Mouse (Mus musculus): Measurements from ENCODE around the gene Mpig6b. TPM values are rescaled to one million over a fixed set of nuclear protein-coding genes. Genes with fewer than 3 reads are reported as not detected.
A peak's percentile ranks its signal among the peaks of the same experiment; 100 is the strongest.

The Mpig6b gene
- polyA plus RNA-seq, 2 experiments: 2.3 to 4.0 TPM

DNA sequence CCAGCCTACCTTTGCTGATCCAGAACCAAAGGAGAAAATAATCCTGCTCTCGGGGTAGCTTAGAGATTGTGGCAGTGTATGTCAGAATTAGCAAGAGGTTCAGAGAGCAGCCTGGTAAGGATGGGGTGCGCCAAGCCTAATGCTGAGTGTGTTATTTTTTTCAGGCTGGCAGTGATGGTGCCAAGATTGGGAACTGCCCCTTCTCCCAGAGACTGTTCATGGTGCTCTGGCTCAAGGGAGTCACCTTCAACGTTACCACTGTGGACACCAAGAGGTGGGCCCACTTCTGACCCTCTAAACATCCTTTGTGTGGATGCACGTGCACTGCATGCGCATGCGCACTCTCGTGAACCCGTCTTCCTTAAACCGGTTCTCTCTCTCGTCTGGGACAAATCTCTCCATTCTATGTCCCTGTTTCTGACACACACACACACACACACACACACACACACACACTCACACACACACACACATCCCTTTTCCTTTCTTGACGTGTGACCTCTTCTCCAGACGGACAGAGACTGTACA is 13.6 kb downstream of the Mpig6b start:
- Histone ChIP-seq H3K27me3 (ENCODE audit: control insufficient read depth, insufficient read depth, low read length) (no peaks in the 10 kb centered on the region), H3K4me3 (ENCODE audit: insufficient read depth in 1 of 2, low read depth in 2 of 2, low read length in 2 of 2) (peak overlapping the region; percentile 81 to 93), H3K36me3 (replicated peaks; ENCODE audit: control insufficient read depth, insufficient read depth, low read depth) (peaks cover 40% of the 10 kb centered on the region), H3K9ac (replicated peaks) (peak overlapping the region; percentile 87), H3K4me2 (ENCODE audit: low read depth) (peak overlapping the region; percentile 98), H3K4me1 (replicated peaks; ENCODE audit: control insufficient read depth in 2 of 2, insufficient read depth in 2 of 2, low read length in 1 of 2) (peaks cover 34 to 35% of the 10 kb centered on the region in 2 experiments), H3K9me3 (ENCODE audit: control insufficient read depth, low read length) (no peaks in the 10 kb centered on the region), H3K27ac (0 out of 2 replicates have a peak overlapping the region, but pooled peaks have one; percentile 87)
- 76% methylated on average over 12 of the region's 12 CpGs for WGBS (ENCODE audit: insufficient replicate concordance)
- DNase-seq (ENCODE audit: low read depth in 3 of 3, low spot score in 3 of 3): no peak
- ATAC-seq (ENCODE audit: insufficient read depth): no peak
- TF ChIP-seq CTCF (IDR thresholded peaks at IDR 0.05; ENCODE audit: low read depth) (no peak), EP300 (IDR thresholded peaks at IDR 0.05; ENCODE audit: low read depth) (no peak)

DNA sequence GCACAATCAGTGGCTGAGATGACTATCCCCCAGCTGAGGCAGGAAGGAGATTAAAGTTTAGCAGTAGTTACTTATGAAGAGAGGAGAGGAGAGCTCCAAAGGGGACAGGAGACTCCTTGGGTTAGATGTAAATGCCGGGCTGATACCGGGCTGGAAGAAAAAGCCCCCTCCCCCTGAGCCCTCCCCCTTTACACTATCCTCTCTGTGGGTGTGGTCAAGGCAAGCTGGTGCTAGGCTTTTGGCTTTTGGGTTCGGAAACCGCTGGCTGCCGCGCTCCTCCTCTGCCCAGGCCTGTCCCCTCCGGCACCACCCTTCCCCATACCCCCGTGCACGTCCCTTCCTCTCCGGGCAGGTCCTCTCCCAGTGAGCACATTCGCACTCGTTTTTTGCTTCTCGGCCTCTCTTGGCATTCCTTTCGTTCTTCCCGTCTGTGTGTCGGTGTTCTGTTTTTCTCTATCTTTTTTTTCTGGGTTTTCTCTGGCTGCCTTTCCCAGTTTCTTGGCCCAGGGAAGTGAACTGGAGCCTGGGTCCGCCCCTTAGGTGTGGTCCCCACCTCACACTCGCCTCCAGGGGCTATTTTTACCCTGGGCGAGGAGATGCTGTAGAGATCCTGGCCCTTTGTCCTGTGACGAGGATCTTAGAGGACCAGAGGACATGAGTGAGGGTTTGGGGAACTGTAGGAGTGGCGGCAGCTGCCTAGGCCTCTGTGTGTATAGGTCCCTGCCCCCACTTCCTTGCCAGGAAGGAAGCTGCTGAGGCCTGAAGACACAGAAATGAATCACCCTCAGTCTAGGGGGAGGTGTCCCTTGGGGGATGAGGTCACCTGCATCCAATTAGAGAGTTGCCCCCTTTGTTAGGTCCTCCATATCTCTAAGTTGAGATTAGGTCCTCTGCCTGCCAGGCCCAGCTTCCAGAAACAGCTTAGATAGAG is 14.6 kb downstream of the Mpig6b start:
- TF ChIP-seq EP300 (IDR thresholded peaks at IDR 0.05; ENCODE audit: low read depth) (no peak), CTCF (IDR thresholded peaks at IDR 0.05; ENCODE audit: low read depth) (peak; percentile 7; the same call in 1 of the 2 replicates)
- 2% methylated on average over 21 of the region's 21 CpGs for WGBS (ENCODE audit: insufficient replicate concordance)
- H3K9ac ChIP-seq (replicated peaks): peak overlapping the region; percentile 87
- peaks cover 40% of the 10 kb centered on the region for H3K36me3 ChIP-seq (replicated peaks; ENCODE audit: control insufficient read depth, insufficient read depth, low read depth)
- peak overlapping the region; percentile 98 for H3K4me2 ChIP-seq (ENCODE audit: low read depth)
- no peaks in the 10 kb centered on the region for H3K9me3 ChIP-seq (ENCODE audit: control insufficient read depth, low read length)
- peaks cover 40 to 41% of the 10 kb centered on the region in 2 experiments for H3K4me1 ChIP-seq (replicated peaks; ENCODE audit: control insufficient read depth in 2 of 2, insufficient read depth in 2 of 2, low read length in 1 of 2)
- H3K27ac ChIP-seq: peak overlapping the region; percentile 87
- H3K27me3 ChIP-seq (ENCODE audit: control insufficient read depth, insufficient read depth, low read length): no peaks in the 10 kb centered on the region
- peak overlapping the region; percentile 81 to 93 for H3K4me3 ChIP-seq (ENCODE audit: insufficient read depth in 1 of 2, low read depth in 2 of 2, low read length in 2 of 2)
- DNase-seq (ENCODE audit: low read depth in 3 of 3, low spot score in 3 of 3) (peak in 2 of 3 experiments; percentile 49 to 71), ATAC-seq (ENCODE audit: insufficient read depth) (peak; percentile 47)

DNA sequence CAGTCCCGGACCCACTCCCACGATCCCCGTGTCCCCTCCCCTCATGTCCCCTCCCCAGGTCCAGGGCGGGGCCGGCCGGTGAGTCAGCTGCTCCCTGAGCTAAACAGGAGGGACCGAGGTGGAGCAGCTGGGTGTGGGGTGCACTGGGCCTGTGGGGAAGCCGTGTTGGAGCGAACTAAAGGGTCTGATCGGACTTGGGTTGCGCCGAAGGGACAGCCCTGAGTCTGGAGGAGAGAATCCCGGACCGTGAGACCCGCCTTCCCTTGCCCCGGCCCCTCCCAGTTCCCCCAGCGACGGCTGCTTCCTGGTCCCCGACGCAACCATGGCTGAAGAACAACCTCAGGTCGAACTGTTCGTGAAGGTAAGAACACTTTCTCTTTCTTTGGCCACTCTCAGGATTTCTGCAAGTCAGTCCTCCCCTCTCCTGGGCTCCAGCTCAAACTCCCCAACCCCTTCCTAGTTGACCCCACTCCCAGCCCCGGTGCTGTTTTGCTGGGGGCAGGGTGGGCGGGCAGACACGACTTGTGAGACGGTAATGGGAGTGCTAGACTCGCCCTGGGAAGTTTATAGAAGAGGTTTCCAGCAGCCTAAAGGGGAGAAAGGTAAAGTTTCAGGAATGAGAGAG is 15.7 kb downstream of the Mpig6b start:
- H3K4me3 ChIP-seq (ENCODE audit: insufficient read depth in 1 of 2, low read depth in 2 of 2, low read length in 2 of 2): peak overlapping the region; percentile 81 to 93
- under 1% methylated on average over 27 of the region's 27 CpGs for WGBS (ENCODE audit: insufficient replicate concordance)
- peak overlapping the region; percentile 89 for H3K9ac ChIP-seq (replicated peaks)
- H3K9me3 ChIP-seq (ENCODE audit: control insufficient read depth, low read length): no peaks in the 10 kb centered on the region
- ATAC-seq (ENCODE audit: insufficient read depth) (peak; percentile 24; the same call in 1 of the 2 replicates), DNase-seq (ENCODE audit: low read depth in 3 of 3, low spot score in 3 of 3) (peak in 2 of 3 experiments; percentile 49 to 53)
- TF ChIP-seq EP300 (IDR thresholded peaks at IDR 0.05; ENCODE audit: low read depth): no peak
- no peak for TF ChIP-seq CTCF (IDR thresholded peaks at IDR 0.05; ENCODE audit: low read depth)
- H3K27me3 ChIP-seq (ENCODE audit: control insufficient read depth, insufficient read depth, low read length): no peaks in the 10 kb centered on the region
- peaks cover 30% of the 10 kb centered on the region for H3K36me3 ChIP-seq (replicated peaks; ENCODE audit: control insufficient read depth, insufficient read depth, low read depth)
- H3K27ac ChIP-seq: peak overlapping the region; percentile 81
- H3K4me2 ChIP-seq (ENCODE audit: low read depth): peak overlapping the region; percentile 98
- H3K4me1 ChIP-seq (replicated peaks; ENCODE audit: control insufficient read depth in 2 of 2, insufficient read depth in 2 of 2, low read length in 1 of 2): peaks cover 45 to 47% of the 10 kb centered on the region in 2 experiments

DNA sequence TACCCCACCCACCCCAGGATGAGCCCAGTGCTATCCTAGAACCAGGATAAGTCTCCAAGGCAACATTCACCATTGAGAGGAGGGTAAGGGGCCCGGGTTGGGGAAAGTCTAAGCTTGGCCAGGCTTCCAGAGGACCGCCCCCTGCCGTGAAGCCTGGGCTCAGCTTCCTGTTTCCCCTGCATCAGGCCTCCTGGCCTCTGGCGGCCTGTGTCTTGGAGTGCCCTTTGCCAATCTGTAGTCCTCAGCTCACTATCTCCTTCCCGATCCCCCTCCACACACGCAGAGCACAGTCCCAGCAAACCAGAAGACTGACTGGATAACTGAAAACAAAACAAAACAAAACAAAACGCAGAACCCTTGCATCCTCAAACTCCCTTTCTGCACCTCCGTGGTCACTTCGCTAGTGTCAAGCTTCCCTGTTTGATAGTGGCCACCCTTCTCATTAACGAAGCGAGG is 16.4 kb downstream of the Mpig6b start, which contains the start of gene Clic1:
Gene Clic1 (plus strand): TSS at position 406 of the 456 bp plus-strand sequence.
- peak within 1 kb of the TSS; percentile 81 to 93 for H3K4me3 ChIP-seq (ENCODE audit: insufficient read depth in 1 of 2, low read depth in 2 of 2, low read length in 2 of 2)
- H3K36me3 ChIP-seq (replicated peaks; ENCODE audit: control insufficient read depth, insufficient read depth, low read depth): peaks cover 25% of the 10 kb centered on the region
- H3K9ac ChIP-seq (replicated peaks): peak within 1 kb of the TSS; percentile 89
- no peaks in the 10 kb centered on the region for H3K9me3 ChIP-seq (ENCODE audit: control insufficient read depth, low read length)
- peak within 1 kb of the TSS; percentile 98 for H3K4me2 ChIP-seq (ENCODE audit: low read depth)
- peak; percentile 7; the same call in 1 of the 2 replicates for ATAC-seq (ENCODE audit: insufficient read depth)
- peak within 1 kb of the TSS; percentile 81 for H3K27ac ChIP-seq
- TF ChIP-seq EP300 (IDR thresholded peaks at IDR 0.05; ENCODE audit: low read depth) (no peak), CTCF (IDR thresholded peaks at IDR 0.05; ENCODE audit: low read depth) (peak; percentile 47)
- no peaks in the 10 kb centered on the region for H3K27me3 ChIP-seq (ENCODE audit: control insufficient read depth, insufficient read depth, low read length)
- 1% methylated on average over 11 of the region's 11 CpGs for WGBS (ENCODE audit: insufficient replicate concordance)
- DNase-seq (ENCODE audit: low read depth in 3 of 3, low spot score in 3 of 3): peak in 1 of 3 experiments; percentile 60
- peaks cover 51 to 53% of the 10 kb centered on the region in 2 experiments for H3K4me1 ChIP-seq (replicated peaks; ENCODE audit: control insufficient read depth in 2 of 2, insufficient read depth in 2 of 2, low read length in 1 of 2)
